Mouse (Mus musculus) kidney, embryonic 15.5 days (tissue): ENCODE data around the gene Iqcf3. TPM values are rescaled to one million over a fixed set of nuclear protein-coding genes. Genes with fewer than 3 reads are reported as not detected.
"Not testable (repeated sequence)": the region's sequence is repeated elsewhere in the genome, so short reads cannot be mapped to it uniquely, and the experiment has no call there.

ENCODE experiments used
- ATAC-seq: fragments of 200-750 bp; cut with Nextera tagmentation; replicated peaks from 2 replicates; pipeline ENCODE4 v1.8.0; 2017; ENCODE audit warnings: moderate TSS enrichment; ENCODE audit not compliant: low FRiP score
- H3K27ac ChIP-seq: fragments of 300-500 bp; sonication (generic); 2 replicates; pipeline ENCODE4 v1.5.1; 2015; ENCODE audit warnings: mild to moderate bottlenecking, inconsistent platforms
- H3K27me3 ChIP-seq: fragments of 300-500 bp; sonication (generic); 2 replicates; pipeline ENCODE4 v1.6.1; 2015; ENCODE audit warnings: inconsistent platforms
- H3K36me3 ChIP-seq: fragments of 300-500 bp; sonication (generic); 2 replicates; pipeline ENCODE4 v1.6.1; 2015; ENCODE audit warnings: inconsistent platforms
- H3K4me1 ChIP-seq: fragments of 300-500 bp; sonication (generic); 2 replicates; pipeline ENCODE4 v1.6.1; 2015; ENCODE audit warnings: inconsistent platforms
- H3K4me2 ChIP-seq: fragments of 300-500 bp; sonication (generic); 2 replicates; pipeline ENCODE4 v1.6.1; 2015; ENCODE audit warnings: moderate library complexity, mild to moderate bottlenecking, inconsistent platforms
- H3K4me3 ChIP-seq: fragments of 300-500 bp; sonication (generic); replicated peaks from 2 replicates; pipeline ENCODE4 v1.5.1; 2015; ENCODE audit warnings: mild to moderate bottlenecking, inconsistent platforms
- H3K9ac ChIP-seq: fragments of 300-500 bp; sonication (generic); 2 replicates; pipeline ENCODE4 v1.6.1; 2015; ENCODE audit warnings: mild to moderate bottlenecking, inconsistent platforms
- H3K9me3 ChIP-seq: fragments of 300-500 bp; sonication (generic); replicated peaks from 2 replicates; pipeline ENCODE4 v1.6.1; 2016; ENCODE audit warnings: inconsistent platforms
- WGBS: fragments of 180-500 bp; shearing (Covaris S2); methylation state at CpG from one replicate; pipeline ENCODE4 v1.1.7; 2015; ENCODE audit warnings: mixed read lengths; 5-methylcytosine and 5-hydroxymethylcytosine counted together
- polyA plus RNA-seq: library from polyadenylated mRNA; unstranded; fragments of >200 nt; fragmentation: Nextera tagmentation; extraction: Ambion mirVana; gene quantifications from 2 replicates; pipeline ENCODE4 v1.2.1, GENCODE M21; 2015

Gene Iqcf3
- polyA plus RNA-seq = not detected in 2 replicates

GRCm38 (mm10) chr9:106561531-106561930 is at the start of gene Iqcf3:
Gene Iqcf3, minus strand, starts transcription at chr9:106561631.
- Histone ChIP-seq H3K4me2 (no peak within 1 kb of the TSS), H3K36me3 (no peaks in the 10 kb centered on the region), H3K27ac (no peak within 1 kb of the TSS), H3K27me3 (no peaks in the 10 kb centered on the region), H3K4me3 (no peak within 1 kb of the TSS), H3K9ac (no peak within 1 kb of the TSS), H3K4me1 (0 out of 2 replicates have a peak, but pooled peaks cover 3% of the 10 kb centered on the region), H3K9me3 (no peaks in the 10 kb centered on the region)
- WGBS = 93% methylated on average over 5 of the region's 5 CpGs
- ATAC-seq = no peak

DNA sequence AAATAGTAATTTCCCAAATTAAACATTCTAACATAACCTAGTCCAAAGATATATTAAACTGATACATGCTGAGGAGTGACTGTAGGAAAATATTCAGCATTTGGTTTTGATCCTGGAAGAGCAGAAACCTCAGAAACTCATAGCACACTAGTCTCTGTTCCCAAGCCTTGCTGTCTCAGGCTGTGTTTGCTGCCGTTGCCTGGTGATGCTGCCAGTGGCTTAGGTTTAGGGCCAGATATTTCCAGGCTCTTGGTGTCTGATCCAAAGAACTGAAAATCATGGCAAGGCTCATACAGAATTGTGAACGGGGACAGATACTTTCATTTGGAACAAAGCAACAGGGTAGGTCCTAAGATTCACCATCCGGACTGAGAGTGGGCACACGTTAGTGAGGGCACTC is 49.3 kb upstream of the Iqcf3 start:
- no peak overlapping the region for H3K9ac ChIP-seq
- 82% methylated on average over 4 of the region's 4 CpGs for WGBS
- no peak for ATAC-seq

DNA sequence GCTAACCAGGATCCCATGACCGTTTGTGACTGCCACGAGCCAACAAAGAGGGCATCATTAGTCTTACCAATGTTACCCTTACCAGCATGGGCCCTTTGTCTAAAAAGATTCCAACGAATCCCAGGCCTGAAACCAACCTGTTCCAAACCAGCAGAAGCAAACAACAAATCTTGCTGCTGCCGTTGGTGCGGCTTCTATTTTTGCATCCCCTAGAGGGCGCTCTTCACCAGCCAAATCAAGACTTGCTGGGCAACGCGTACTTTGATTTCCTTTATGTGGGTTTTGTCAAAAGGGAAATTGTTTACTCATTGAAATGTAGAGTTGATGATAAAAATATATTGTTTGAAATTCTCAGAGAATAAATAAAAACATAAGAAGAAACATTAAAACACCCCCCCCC is 39.1 kb upstream of the Iqcf3 start:
- H3K9me3 ChIP-seq = no peaks in the 10 kb centered on the region
- no peaks in the 10 kb centered on the region for H3K27me3 ChIP-seq
- no peaks in the 10 kb centered on the region for H3K4me1 ChIP-seq
- no peak overlapping the region for H3K9ac ChIP-seq
- H3K36me3 ChIP-seq = no peaks in the 10 kb centered on the region
- WGBS = 31% methylated on average over 8 of the region's 8 CpGs
- ATAC-seq = no peak
- no peak overlapping the region for H3K4me2 ChIP-seq
- H3K27ac ChIP-seq = no peak overlapping the region
- H3K4me3 ChIP-seq = no peak overlapping the region

More for the DNA sequence above, 49.3 kb upstream of the Iqcf3 start:
- H3K4me1 ChIP-seq = no peaks in the 10 kb centered on the region
- H3K27me3 ChIP-seq = no peaks in the 10 kb centered on the region
- no peak overlapping the region for H3K4me3 ChIP-seq
- no peak overlapping the region for H3K27ac ChIP-seq
- no peaks in the 10 kb centered on the region for H3K36me3 ChIP-seq
- no peaks in the 10 kb centered on the region for H3K9me3 ChIP-seq
- H3K4me2 ChIP-seq = no peak overlapping the region

DNA sequence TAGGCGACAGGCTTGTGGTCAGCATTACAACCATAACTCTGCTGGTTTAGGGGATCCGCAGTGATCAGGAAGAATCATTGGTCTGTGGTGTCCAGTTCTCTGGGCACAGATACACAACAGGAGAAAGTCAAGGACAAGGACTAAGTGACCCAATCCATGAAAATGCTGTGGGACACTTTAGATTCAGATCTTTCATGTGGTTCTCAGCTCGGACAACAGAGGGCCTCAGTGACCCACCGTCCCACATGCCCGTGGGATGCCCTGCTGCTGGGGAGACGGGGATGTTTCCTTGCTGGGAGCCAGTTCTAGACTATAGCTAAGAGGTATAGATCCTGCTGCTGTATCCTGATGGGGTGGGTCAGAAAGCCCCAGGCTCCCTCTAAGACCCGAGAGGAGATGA is 37.0 kb upstream of the Iqcf3 start:
- Histone ChIP-seq H3K9me3 (no peaks in the 10 kb centered on the region), H3K27ac (no peak overlapping the region), H3K36me3 (no peaks in the 10 kb centered on the region), H3K27me3 (no peaks in the 10 kb centered on the region), H3K4me3 (no peak overlapping the region), H3K4me1 (no peaks in the 10 kb centered on the region), H3K4me2 (no peak overlapping the region), H3K9ac (no peak overlapping the region)
- 42% methylated on average over 7 of the region's 7 CpGs for WGBS
- no peak for ATAC-seq

DNA sequence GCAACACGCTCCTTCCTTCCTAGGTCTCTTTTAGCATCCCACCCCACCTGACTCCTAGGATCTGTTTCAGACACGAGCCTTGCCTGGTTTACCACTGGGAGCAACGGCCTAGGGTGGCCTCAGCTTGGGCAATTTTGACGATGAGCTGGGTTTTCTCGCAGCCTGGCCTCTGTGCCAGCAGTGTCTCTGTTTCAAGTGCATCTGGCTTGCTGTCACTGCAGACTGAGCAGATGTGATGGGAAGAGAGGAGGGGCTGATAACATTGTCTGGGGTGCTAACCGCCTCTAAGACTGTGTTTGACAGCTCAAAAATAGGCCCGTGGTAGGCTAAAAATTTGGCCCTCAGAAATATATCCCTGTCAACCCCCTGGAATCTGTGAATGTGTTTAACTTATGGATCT is 34.4 kb upstream of the Iqcf3 start:
- H3K27ac ChIP-seq = no peak overlapping the region
- no peaks in the 10 kb centered on the region for H3K4me1 ChIP-seq
- no peaks in the 10 kb centered on the region for H3K36me3 ChIP-seq
- 75% methylated on average over 7 of the region's 7 CpGs for WGBS
- ATAC-seq = no peak
- H3K9me3 ChIP-seq = no peaks in the 10 kb centered on the region
- no peak overlapping the region for H3K4me2 ChIP-seq
- H3K27me3 ChIP-seq = no peaks in the 10 kb centered on the region
- H3K9ac ChIP-seq = no peak overlapping the region
- H3K4me3 ChIP-seq = no peak overlapping the region

GRCm38 (mm10) chr9:106595402-106595801 is 34.0 kb upstream of the Iqcf3 start:
- peak; percentile 62; the same call in 1 of the 2 replicates for ATAC-seq
- not testable (repeated sequence) for H3K27ac ChIP-seq, H3K4me3 ChIP-seq, H3K4me2 ChIP-seq, H3K36me3 ChIP-seq, H3K27me3 ChIP-seq, H3K4me1 ChIP-seq, H3K9ac ChIP-seq, H3K9me3 ChIP-seq
- 16% methylated on average over 4 of the region's 4 CpGs for WGBS

GRCm38 (mm10) chr9:106592158-106592557 is 30.7 kb upstream of the Iqcf3 start:
- H3K4me2 ChIP-seq = no peak overlapping the region
- no peak for ATAC-seq
- H3K4me3 ChIP-seq = no peak overlapping the region
- no peaks in the 10 kb centered on the region for H3K4me1 ChIP-seq
- no peak overlapping the region for H3K9ac ChIP-seq
- H3K27me3 ChIP-seq = no peaks in the 10 kb centered on the region
- no peaks in the 10 kb centered on the region for H3K9me3 ChIP-seq
- WGBS = 88% methylated on average over 5 of the region's 5 CpGs
- no peaks in the 10 kb centered on the region for H3K36me3 ChIP-seq
- no peak overlapping the region for H3K27ac ChIP-seq

- ATAC-seq = no peak
- Histone ChIP-seq H3K4me1 (no peaks in the 10 kb centered on the region), H3K27me3 (no peaks in the 10 kb centered on the region), H3K27ac (no peak overlapping the region), H3K9me3 (no peaks in the 10 kb centered on the region), H3K36me3 (no peaks in the 10 kb centered on the region), H3K4me3 (no peak overlapping the region), H3K9ac (no peak overlapping the region), H3K4me2 (no peak overlapping the region)
- WGBS = 83% methylated on average over 1 of the region's 1 CpGs
Measured at GRCm38 (mm10) chr9:106582552-106582951, 21.1 kb upstream of the Iqcf3 start.

GRCm38 (mm10) chr9:106580016-106580415 is 18.6 kb upstream of the Iqcf3 start:
- no peaks in the 10 kb centered on the region for H3K27me3 ChIP-seq
- WGBS = 86% methylated on average over 7 of the region's 7 CpGs
- H3K9ac ChIP-seq = no peak overlapping the region
- H3K4me1 ChIP-seq = no peaks in the 10 kb centered on the region
- no peak overlapping the region for H3K4me2 ChIP-seq
- no peak for ATAC-seq
- H3K27ac ChIP-seq = no peak overlapping the region
- H3K9me3 ChIP-seq = no peaks in the 10 kb centered on the region
- no peak overlapping the region for H3K4me3 ChIP-seq
- H3K36me3 ChIP-seq = no peaks in the 10 kb centered on the region

GRCm38 (mm10) chr9:106576112-106576511 is 14.7 kb upstream of the Iqcf3 start:
- Histone ChIP-seq H3K9me3 (no peaks in the 10 kb centered on the region), H3K9ac (no peak overlapping the region), H3K4me2 (no peak overlapping the region), H3K4me1 (no peaks in the 10 kb centered on the region), H3K4me3 (no peak overlapping the region), H3K36me3 (no peaks in the 10 kb centered on the region), H3K27ac (no peak overlapping the region), H3K27me3 (no peaks in the 10 kb centered on the region)
- 77% methylated on average over 2 of the region's 2 CpGs for WGBS
- ATAC-seq = no peak

GRCm38 (mm10) chr9:106573366-106573765 is 11.9 kb upstream of the Iqcf3 start:
- Histone ChIP-seq H3K9me3 (no peaks in the 10 kb centered on the region), H3K27me3 (no peaks in the 10 kb centered on the region), H3K4me2 (no peak overlapping the region), H3K36me3 (no peaks in the 10 kb centered on the region), H3K9ac (no peak overlapping the region), H3K4me1 (no peaks in the 10 kb centered on the region), H3K27ac (no peak overlapping the region), H3K4me3 (no peak overlapping the region)
- ATAC-seq = no peak
- WGBS = 89% methylated on average over 5 of the region's 5 CpGs

DNA sequence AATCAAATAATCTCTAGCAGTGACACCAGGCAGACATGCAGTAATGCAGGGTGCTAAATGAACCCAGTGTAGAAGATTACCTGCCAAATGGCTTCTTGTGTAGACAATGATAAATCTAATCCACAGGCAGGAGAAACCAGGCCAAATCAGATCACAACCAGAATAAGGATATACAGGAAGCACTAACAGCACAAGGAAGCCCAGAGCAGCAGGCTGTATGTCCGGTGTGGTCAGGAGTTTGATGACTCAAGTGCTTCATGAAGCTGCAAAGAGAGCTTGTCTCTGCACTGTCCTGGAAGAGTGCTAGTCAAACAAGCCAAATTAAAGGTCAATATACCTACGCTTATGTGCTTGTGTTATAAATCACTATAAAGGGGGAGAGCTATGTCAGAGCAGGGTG is 10.8 kb upstream of the Iqcf3 start:
- H3K4me3 ChIP-seq = no peak overlapping the region
- no peak overlapping the region for H3K4me2 ChIP-seq
- H3K36me3 ChIP-seq = no peaks in the 10 kb centered on the region
- H3K9me3 ChIP-seq = no peaks in the 10 kb centered on the region
- H3K9ac ChIP-seq = no peak overlapping the region
- no peak overlapping the region for H3K27ac ChIP-seq
- H3K27me3 ChIP-seq = no peaks in the 10 kb centered on the region
- H3K4me1 ChIP-seq = no peaks in the 10 kb centered on the region
- no peak for ATAC-seq
- 80% methylated on average over 2 of the region's 2 CpGs for WGBS

- ATAC-seq = no peak
- Histone ChIP-seq H3K27ac (no peak within 1 kb of the TSS), H3K4me2 (no peak within 1 kb of the TSS), H3K4me3 (no peak within 1 kb of the TSS), H3K9me3 (no peaks in the 10 kb centered on the region), H3K27me3 (no peaks in the 10 kb centered on the region), H3K36me3 (no peaks in the 10 kb centered on the region), H3K4me1 (0 out of 2 replicates have a peak, but pooled peaks cover 3% of the 10 kb centered on the region), H3K9ac (no peak within 1 kb of the TSS)
- 83% methylated on average over 7 of the region's 7 CpGs for WGBS
Measured at GRCm38 (mm10) chr9:106570896-106571295, 9.5 kb upstream of the Iqcf3 start, which contains the start of gene Iqcf4. Gene Iqcf4, minus strand, starts transcription at chr9:106570996.
